In the genomic region with DNA sequence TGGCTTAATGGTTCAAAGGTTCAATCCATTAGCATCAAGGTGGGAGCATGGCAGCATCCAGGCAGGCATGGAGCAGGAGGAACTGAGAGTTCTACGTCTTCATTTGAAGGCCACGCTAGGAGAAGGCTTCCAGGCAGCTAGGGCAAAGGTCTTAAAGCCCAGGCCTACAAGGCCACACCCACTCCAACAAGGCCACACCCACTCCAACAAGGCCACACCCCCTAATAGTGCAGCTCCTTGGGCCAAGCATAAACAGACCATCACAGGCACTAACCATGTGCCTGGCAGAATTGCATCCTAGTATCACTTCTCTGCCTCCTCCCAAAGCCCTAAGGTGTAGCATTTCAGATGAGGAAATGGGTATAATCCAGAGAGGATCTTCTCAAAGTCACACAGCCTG, we compare ENCODE assay signal across 23 mouse cellular contexts. TPM values are rescaled to one million over a fixed set of nuclear protein-coding genes. Genes with fewer than 3 reads are reported as not detected.
DNase-seq lines count a peak whose midpoint lies in the region; ATAC-seq and TF ChIP-seq lines count a peak whose summit lies in the region.
"Had no signal": no experiment of that assay in that cellular context is flagged by ENCODE, and none has a peak within 500 bp of the region (broad histone marks: within the 10 kb centered on the region; RNA-seq: fewer than 3 reads in every experiment).

No protein-coding gene starts in this region.

- H3K27me3 ChIP-seq in intestine, postnatal 0 days (replicated peaks; ENCODE audit: control insufficient read depth, insufficient read depth, low read length), result no peaks in the 10 kb centered on the region
- H3K27me3 ChIP-seq in intestine, embryonic 16.5 days (replicated peaks; ENCODE audit: control insufficient read depth, insufficient read depth, low read length), result no peaks in the 10 kb centered on the region
- no peaks in the 10 kb centered on the region for H3K27me3 ChIP-seq in neural tube, embryonic 14.5 days (ENCODE audit: control insufficient read depth, insufficient read depth, low read length)
- H3K27me3 ChIP-seq: embryonic facial prominence, embryonic 15.5 days; forebrain, embryonic 12.5 days; heart, embryonic 15.5 days; hindbrain, embryonic 15.5 days had no signal

- no peaks in the 10 kb centered on the region for H3K4me1 ChIP-seq in intestine, postnatal 0 days (replicated peaks; ENCODE audit: control insufficient read depth, insufficient read depth, low read length)
- peaks cover 6% of the 10 kb centered on the region; the same call in 1 of the 2 replicates for H3K4me1 ChIP-seq in intestine, embryonic 16.5 days (ENCODE audit: control insufficient read depth, insufficient read depth, low read length)
- peaks cover 4% of the 10 kb centered on the region for H3K4me1 ChIP-seq in neural tube, embryonic 14.5 days (ENCODE audit: control insufficient read depth, insufficient read depth, low read length)
- H3K4me1 ChIP-seq: forebrain, embryonic 12.5 days had no signal

- ATAC-seq in intestine, postnatal 0 days, result 0 out of 2 replicates have a peak, but pooled peaks have one; percentile 25
- ATAC-seq in intestine, embryonic 16.5 days, result no peak; the same call in 1 of the 2 replicates
- ATAC-seq in neural tube, embryonic 14.5 days (ENCODE audit: low read depth), result no peak; the same call in 1 of the 2 replicates

- no peak overlapping the region for H3K9ac ChIP-seq in intestine, postnatal 0 days (ENCODE audit: low read depth, low read length)
- no peak overlapping the region for H3K9ac ChIP-seq in intestine, embryonic 16.5 days (ENCODE audit: low read depth, low read length)
- no peak overlapping the region for H3K9ac ChIP-seq in neural tube, embryonic 14.5 days (replicated peaks; ENCODE audit: low read depth, low read length)
- H3K9ac ChIP-seq: embryonic facial prominence, embryonic 15.5 days; forebrain, embryonic 12.5 days; forebrain, postnatal 0 days; heart, embryonic 15.5 days; hindbrain, embryonic 15.5 days had no signal

- H3K4me3 ChIP-seq in intestine, postnatal 0 days (ENCODE audit: low read depth, low read length), result no peak overlapping the region
- H3K4me3 ChIP-seq in intestine, embryonic 16.5 days (ENCODE audit: low read length), result no peak overlapping the region
- H3K4me3 ChIP-seq in neural tube, embryonic 14.5 days (ENCODE audit: low read depth, low read length), result no peak overlapping the region
- H3K4me3 ChIP-seq: embryonic facial prominence, embryonic 15.5 days; forebrain, embryonic 12.5 days; heart, embryonic 15.5 days; hindbrain, embryonic 15.5 days had no signal

- H3K27ac ChIP-seq in intestine, postnatal 0 days (ENCODE audit: low read depth, low read length), result no peak overlapping the region
- no peak overlapping the region for H3K27ac ChIP-seq in intestine, embryonic 16.5 days (ENCODE audit: low read length)
- H3K27ac ChIP-seq in neural tube, embryonic 14.5 days (ENCODE audit: low read depth, low read length), result no peak overlapping the region
- H3K27ac ChIP-seq: embryonic facial prominence, embryonic 15.5 days; forebrain, embryonic 12.5 days; heart, embryonic 15.5 days; hindbrain, embryonic 15.5 days had no signal

- no peak for TF ChIP-seq CTCF in intestine, postnatal 0 days (IDR thresholded peaks at IDR 0.05; ENCODE audit: low read depth)

- peak; percentile 24 for DNase-seq in A20 (ENCODE audit: low read depth, low spot score)
- DNase-seq in ZHBTc4 (ENCODE audit: low read depth, low spot score), result peak; percentile 60
- DNase-seq in spleen, postnatal 4 days (ENCODE audit: low spot score in 2 of 2), result no peak
- DNase-seq in left cerebral cortex, adult 11 months (ENCODE audit: low spot score), result no peak
- DNase-seq: adrenal gland, postnatal 10 days; cerebellum, adult 11 months; cerebellum, adult 8-10 months; cerebellum, postnatal 14 days; embryo, embryonic 11 days; forebrain, postnatal 0 days; gastrocnemius, postnatal 25 days; heart, adult 18-20 months; heart, postnatal 14 days had no signal

- no peaks in the 10 kb centered on the region for H3K36me3 ChIP-seq in intestine, postnatal 0 days (ENCODE audit: control insufficient read depth, insufficient read depth)
- no peaks in the 10 kb centered on the region for H3K36me3 ChIP-seq in intestine, embryonic 16.5 days (ENCODE audit: control insufficient read depth, insufficient read depth, low read length)
- no peaks in the 10 kb centered on the region for H3K36me3 ChIP-seq in neural tube, embryonic 14.5 days (ENCODE audit: control insufficient read depth, insufficient read depth, low read length)
- H3K36me3 ChIP-seq: embryonic facial prominence, embryonic 15.5 days; forebrain, embryonic 12.5 days; heart, embryonic 15.5 days; hindbrain, embryonic 15.5 days had no signal

- no peaks in the 10 kb centered on the region for H3K9me3 ChIP-seq in intestine, postnatal 0 days (ENCODE audit: control insufficient read depth)
- no peaks in the 10 kb centered on the region for H3K9me3 ChIP-seq in intestine, embryonic 16.5 days (ENCODE audit: control insufficient read depth, low read length)
- H3K9me3 ChIP-seq in neural tube, embryonic 14.5 days (ENCODE audit: control insufficient read depth, low read length), result no peaks in the 10 kb centered on the region
- H3K9me3 ChIP-seq: embryonic facial prominence, embryonic 15.5 days; forebrain, embryonic 12.5 days; heart, embryonic 15.5 days; hindbrain, embryonic 15.5 days had no signal

- no peak overlapping the region for H3K4me2 ChIP-seq in intestine, postnatal 0 days (replicated peaks; ENCODE audit: low read depth)
- H3K4me2 ChIP-seq in intestine, embryonic 16.5 days (ENCODE audit: low read depth, low read length), result no peak overlapping the region
- peak overlapping the region; percentile 4; the same call in 1 of the 2 replicates for H3K4me2 ChIP-seq in neural tube, embryonic 14.5 days (ENCODE audit: low read depth, low read length)
- H3K4me2 ChIP-seq: embryonic facial prominence, embryonic 15.5 days; forebrain, embryonic 12.5 days; heart, embryonic 11.5 days; heart, embryonic 15.5 days; hindbrain, embryonic 15.5 days had no signal

- WGBS in intestine, postnatal 0 days, result 42% methylated on average over 2 of the region's 2 CpGs
- 61% methylated on average over 2 of the region's 2 CpGs for WGBS in intestine, embryonic 16.5 days
- WGBS in neural tube, embryonic 14.5 days, result 90% methylated on average over 2 of the region's 2 CpGs

RNA-seq across cellular contexts. Expression of gene Sncg, which starts 2.8 kb away (rescaled TPM):
- 28.9 and 29.3 TPM in 2 replicates for polyA plus RNA-seq in intestine, postnatal 0 days (2015; fragmentation: Nextera tagmentation; extraction: Ambion mirVana)
- 35.5 and 37.9 TPM in 2 replicates for polyA plus RNA-seq in intestine, embryonic 16.5 days (2015; fragmentation: Nextera tagmentation; extraction: Ambion mirVana)
- 279 and 514 TPM in 2 replicates for polyA plus RNA-seq in neural tube, embryonic 14.5 days (2014; fragmentation: Nextera tagmentation; extraction: Ambion mirVana)

RNA-seq across cellular contexts. Expression of gene Mmrn2, which starts 3.5 kb away (rescaled TPM):
- polyA plus RNA-seq in intestine, postnatal 0 days (2015; fragmentation: Nextera tagmentation; extraction: Ambion mirVana), result 5.6 and 5.7 TPM in 2 replicates
- 7.1 and 7.2 TPM in 2 replicates for polyA plus RNA-seq in intestine, embryonic 16.5 days (2015; fragmentation: Nextera tagmentation; extraction: Ambion mirVana)
- 2.4 and 4.3 TPM in 2 replicates for polyA plus RNA-seq in neural tube, embryonic 14.5 days (2014; fragmentation: Nextera tagmentation; extraction: Ambion mirVana)

RNA-seq across cellular contexts. Expression of gene Fam25c, which starts 16.5 kb away (rescaled TPM):
- not detected in 2 replicates for polyA plus RNA-seq in intestine, postnatal 0 days (2015; fragmentation: Nextera tagmentation; extraction: Ambion mirVana)
- polyA plus RNA-seq in intestine, embryonic 16.5 days (2015; fragmentation: Nextera tagmentation; extraction: Ambion mirVana), result not detected in 2 replicates
- not detected in 2 replicates for polyA plus RNA-seq in neural tube, embryonic 14.5 days (2014; fragmentation: Nextera tagmentation; extraction: Ambion mirVana)
- polyA plus RNA-seq: brain, embryonic 14.5 days; embryonic facial prominence, embryonic 11.5 days; forebrain, embryonic 12.5 days; forebrain, postnatal 0 days; heart, embryonic 11.5 days; heart, embryonic 15.5 days; hindbrain, embryonic 15.5 days had no signal

Comparison
In these comparisons a context has a peak if more than half of its experiments do, and no peak if none do; other contexts are left out.
1. DNase-seq: peak in A20 (single experiment) and ZHBTc4 (single experiment); none in spleen, postnatal 4 days (0 of 2) and left cerebral cortex, adult 11 months (single experiment).